Mouse (Mus musculus): ENCODE measurements at regions not wholly inside any gene's neighbourhood (a gene's known extent, or its start where the extent isn't known, plus 50 kb on each side); places are given as distances from the start of the nearest gene placed in this dataset.

GRCm38 (mm10) chr1:137620672-137621071 lies 554.8 kb downstream of the Ptprc start:
- no peak overlapping the region for H3K4me2 ChIP-seq (replicated peaks)
- no peak overlapping the region for H3K27ac ChIP-seq
- no peaks in the 10 kb centered on the region for H3K36me3 ChIP-seq
- H3K4me1 ChIP-seq, result no peaks in the 10 kb centered on the region
- no peak overlapping the region for H3K9ac ChIP-seq
- no peak overlapping the region for H3K4me3 ChIP-seq
- WGBS, result 81% methylated on average over 5 of the region's 5 CpGs
- no peaks in the 10 kb centered on the region for H3K27me3 ChIP-seq
- H3K9me3 ChIP-seq, result no peaks in the 10 kb centered on the region
- no peak for ATAC-seq (ENCODE audit: insufficient number of reproducible peaks, insufficient read depth, low FRiP score, low TSS enrichment)

GRCm38 (mm10) chr1:137618231-137618630 lies 557.3 kb downstream of the Ptprc start:
- no peak overlapping the region for H3K4me3 ChIP-seq
- no peaks in the 10 kb centered on the region for H3K4me1 ChIP-seq
- no peaks in the 10 kb centered on the region for H3K36me3 ChIP-seq
- H3K9me3 ChIP-seq, result no peaks in the 10 kb centered on the region
- WGBS, result 87% methylated on average over 2 of the region's 2 CpGs
- no peak overlapping the region for H3K4me2 ChIP-seq (replicated peaks)
- no peak overlapping the region for H3K9ac ChIP-seq
- ATAC-seq (ENCODE audit: insufficient number of reproducible peaks, insufficient read depth, low FRiP score, low TSS enrichment), result no peak
- H3K27me3 ChIP-seq, result no peaks in the 10 kb centered on the region
- H3K27ac ChIP-seq, result no peak overlapping the region

GRCm38 (mm10) chr1:137617513-137617912 lies 558.0 kb downstream of the Ptprc start:
- no peaks in the 10 kb centered on the region for H3K27me3 ChIP-seq
- 79% methylated on average over 5 of the region's 5 CpGs for WGBS

GRCm38 (mm10) chr1:137606716-137607115 lies 568.8 kb downstream of the Ptprc start:
- no peaks in the 10 kb centered on the region for H3K36me3 ChIP-seq
- no peaks in the 10 kb centered on the region for H3K4me1 ChIP-seq
- H3K27ac ChIP-seq, result no peak overlapping the region
- H3K4me2 ChIP-seq (replicated peaks), result no peak overlapping the region
- ATAC-seq (ENCODE audit: insufficient number of reproducible peaks, insufficient read depth, low FRiP score, low TSS enrichment), result no peak
- 91% methylated on average over 1 of the region's 1 CpGs for WGBS
- no peaks in the 10 kb centered on the region for H3K9me3 ChIP-seq
- no peaks in the 10 kb centered on the region for H3K27me3 ChIP-seq
- no peak overlapping the region for H3K4me3 ChIP-seq
- H3K9ac ChIP-seq, result no peak overlapping the region

More at GRCm38 (mm10) chr1:137617513-137617912, 558.0 kb downstream of the Ptprc start:
- H3K4me2 ChIP-seq (replicated peaks), result no peak overlapping the region
- H3K9me3 ChIP-seq, result no peaks in the 10 kb centered on the region
- no peak for ATAC-seq (ENCODE audit: insufficient number of reproducible peaks, insufficient read depth, low FRiP score, low TSS enrichment)
- no peak overlapping the region for H3K9ac ChIP-seq
- H3K27ac ChIP-seq, result no peak overlapping the region
- no peaks in the 10 kb centered on the region for H3K36me3 ChIP-seq
- H3K4me3 ChIP-seq, result no peak overlapping the region
- H3K4me1 ChIP-seq, result no peaks in the 10 kb centered on the region

- H3K27ac ChIP-seq, result no peak overlapping the region
- no peak overlapping the region for H3K9ac ChIP-seq
- H3K27me3 ChIP-seq, result no peaks in the 10 kb centered on the region
- H3K4me1 ChIP-seq, result no peaks in the 10 kb centered on the region
- WGBS, result 39% methylated on average over 11 of the region's 11 CpGs
- H3K4me3 ChIP-seq, result no peak overlapping the region
- ATAC-seq (ENCODE audit: insufficient number of reproducible peaks, insufficient read depth, low FRiP score, low TSS enrichment), result no peak
- no peak overlapping the region for H3K4me2 ChIP-seq (replicated peaks)
- H3K36me3 ChIP-seq, result no peaks in the 10 kb centered on the region
- no peaks in the 10 kb centered on the region for H3K9me3 ChIP-seq
Measured at GRCm38 (mm10) chr1:137605890-137606663, 569.4 kb downstream of the Ptprc start.

- Histone ChIP-seq H3K9ac (no peak overlapping the region), H3K4me2 (replicated peaks) (no peak overlapping the region), H3K9me3 (no peaks in the 10 kb centered on the region), H3K27me3 (no peaks in the 10 kb centered on the region), H3K27ac (no peak overlapping the region), H3K4me3 (no peak overlapping the region), H3K4me1 (no peaks in the 10 kb centered on the region), H3K36me3 (no peaks in the 10 kb centered on the region)
- ATAC-seq (ENCODE audit: insufficient number of reproducible peaks, insufficient read depth, low FRiP score, low TSS enrichment), result no peak
- WGBS, result 88% methylated on average over 7 of the region's 7 CpGs
Measured at GRCm38 (mm10) chr1:137593732-137594131, 581.8 kb downstream of the Ptprc start.

- H3K9ac ChIP-seq, result no peak overlapping the region
- H3K4me2 ChIP-seq (replicated peaks), result no peak overlapping the region
- no peaks in the 10 kb centered on the region for H3K36me3 ChIP-seq
- no peak overlapping the region for H3K4me3 ChIP-seq
- no peaks in the 10 kb centered on the region for H3K27me3 ChIP-seq
- H3K9me3 ChIP-seq, result no peaks in the 10 kb centered on the region
- 76% methylated on average over 2 of the region's 2 CpGs for WGBS
- H3K27ac ChIP-seq, result no peak overlapping the region
- no peaks in the 10 kb centered on the region for H3K4me1 ChIP-seq
- ATAC-seq (ENCODE audit: insufficient number of reproducible peaks, insufficient read depth, low FRiP score, low TSS enrichment), result no peak
Measured at GRCm38 (mm10) chr1:137591891-137592290, 583.6 kb downstream of the Ptprc start.

- Histone ChIP-seq H3K9ac (no peak overlapping the region), H3K4me1 (no peaks in the 10 kb centered on the region), H3K36me3 (no peaks in the 10 kb centered on the region), H3K27me3 (no peaks in the 10 kb centered on the region), H3K27ac (no peak overlapping the region), H3K9me3 (no peaks in the 10 kb centered on the region), H3K4me3 (no peak overlapping the region), H3K4me2 (replicated peaks) (no peak overlapping the region)
- WGBS, result 49% methylated on average over 3 of the region's 3 CpGs
- ATAC-seq (ENCODE audit: insufficient number of reproducible peaks, insufficient read depth, low FRiP score, low TSS enrichment), result no peak
Measured at GRCm38 (mm10) chr1:137591295-137591694, 584.2 kb downstream of the Ptprc start.

- Histone ChIP-seq H3K27me3 (no peaks in the 10 kb centered on the region), H3K27ac (no peak overlapping the region), H3K9ac (no peak overlapping the region), H3K4me2 (replicated peaks) (no peak overlapping the region), H3K4me3 (no peak overlapping the region), H3K36me3 (no peaks in the 10 kb centered on the region), H3K9me3 (no peaks in the 10 kb centered on the region), H3K4me1 (no peaks in the 10 kb centered on the region)
- WGBS, result 87% methylated on average over 6 of the region's 6 CpGs
- no peak for ATAC-seq (ENCODE audit: insufficient number of reproducible peaks, insufficient read depth, low FRiP score, low TSS enrichment)
Measured at GRCm38 (mm10) chr1:137588304-137589300, 586.9 kb downstream of the Ptprc start.

GRCm38 (mm10) chr1:137587481-137588228 lies 587.9 kb downstream of the Ptprc start:
- H3K9ac ChIP-seq, result no peak overlapping the region
- no peak overlapping the region for H3K27ac ChIP-seq
- no peaks in the 10 kb centered on the region for H3K4me1 ChIP-seq
- no peak overlapping the region for H3K4me3 ChIP-seq
- no peak for ATAC-seq (ENCODE audit: insufficient number of reproducible peaks, insufficient read depth, low FRiP score, low TSS enrichment)
- no peaks in the 10 kb centered on the region for H3K36me3 ChIP-seq
- 87% methylated on average over 12 of the region's 12 CpGs for WGBS
- no peaks in the 10 kb centered on the region for H3K27me3 ChIP-seq
- no peaks in the 10 kb centered on the region for H3K9me3 ChIP-seq
- no peak overlapping the region for H3K4me2 ChIP-seq (replicated peaks)

- Histone ChIP-seq H3K9ac (no peak overlapping the region), H3K36me3 (no peaks in the 10 kb centered on the region), H3K4me1 (no peaks in the 10 kb centered on the region), H3K27ac (no peak overlapping the region), H3K27me3 (no peaks in the 10 kb centered on the region), H3K9me3 (no peaks in the 10 kb centered on the region), H3K4me2 (replicated peaks) (no peak overlapping the region), H3K4me3 (no peak overlapping the region)
- WGBS, result 71% methylated on average over 6 of the region's 6 CpGs
- ATAC-seq (ENCODE audit: insufficient number of reproducible peaks, insufficient read depth, low FRiP score, low TSS enrichment), result no peak
Measured at GRCm38 (mm10) chr1:137584696-137585095, 590.8 kb downstream of the Ptprc start.
